Mouse (Mus musculus): ENCODE measurements around the gene Reep3.

DNA sequence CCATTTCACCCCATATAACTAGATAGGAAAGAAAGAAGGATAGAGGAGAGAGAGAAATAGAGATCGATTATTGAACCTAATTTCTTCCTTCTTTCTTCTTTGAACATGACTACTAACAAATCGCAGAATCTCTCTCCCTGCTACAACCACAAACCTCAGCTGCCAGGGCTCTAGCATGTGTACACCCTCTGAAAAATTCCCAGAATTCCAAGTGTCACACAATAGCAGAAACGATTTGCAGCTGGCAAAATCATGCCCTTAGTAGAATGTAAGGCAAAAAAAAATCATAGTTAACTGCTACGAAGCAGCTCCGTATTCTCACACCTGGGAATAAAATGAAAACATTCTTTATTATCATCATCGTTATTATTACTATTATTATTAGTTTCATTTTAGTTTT lies 122.9 kb downstream of the Reep3 start:
- no peak for TF ChIP-seq ZMIZ1 (IDR thresholded peaks at IDR 0.05; ENCODE audit: low read depth, low read length)
- no peak for TF ChIP-seq CTCF (conservative IDR thresholded peaks at IDR 0.05 in 1 of 2, IDR thresholded peaks at IDR 0.05 in 1 of 2; ENCODE audit: low read depth in 2 of 2, low read length in 2 of 2)
- TF ChIP-seq JUND (conservative IDR thresholded peaks at IDR 0.05; ENCODE audit: low read depth, low read length): no peak
- no peak for TF ChIP-seq USF2 (conservative IDR thresholded peaks at IDR 0.05; ENCODE audit: low read depth, low read length)
- TF ChIP-seq POLR2A (IDR thresholded peaks at IDR 0.05; ENCODE audit: low read depth, low read length): no peak
- TF ChIP-seq MYC (IDR thresholded peaks at IDR 0.05; ENCODE audit: low read depth, low read length): no peak
- no peak for TF ChIP-seq POLR2AphosphoS2 (IDR thresholded peaks at IDR 0.05; ENCODE audit: low read depth, low read length)
- TF ChIP-seq MXI1 (IDR thresholded peaks at IDR 0.05; ENCODE audit: low read depth, low read length): no peak
- TF ChIP-seq ETS1 (conservative IDR thresholded peaks at IDR 0.05; ENCODE audit: low read depth, low read length): no peak
- no peak for TF ChIP-seq MAX (IDR thresholded peaks at IDR 0.05; ENCODE audit: low read length)
- no peak for TF ChIP-seq RCOR1 (conservative IDR thresholded peaks at IDR 0.05; ENCODE audit: low read depth, low read length)
- TF ChIP-seq CHD1 (IDR thresholded peaks at IDR 0.05; ENCODE audit: low read depth, low read length): no peak

Data from CH12.LX (cell line).